Mouse (Mus musculus) MEL (cell line): ENCODE results near the gene Atf2. TPM values are rescaled to one million over a fixed set of nuclear protein-coding genes. Genes with fewer than 3 reads are reported as not detected.

Experiments used
- E2F4 ChIP-seq: IDR thresholded peaks from 2 replicates; pipeline ENCODE4 v1.6.1; 2011; ENCODE audit warnings: low read depth, low read length, improper control_type of control experiment, borderline replicate concordance
- ELF1 ChIP-seq: IDR thresholded peaks from 2 replicates; pipeline ENCODE4 v1.6.1; 2014; ENCODE audit warnings: low read depth, mild to moderate bottlenecking, inconsistent platforms, low read length, improper control_type of control experiment, moderate library complexity
- polyA plus RNA-seq, 2 experiments: library from polyadenylated mRNA; stranded (reverse) in 1 of 2; unstranded in 1 of 2; fragments of >175 nt in 1 of 2; fragments of >200 nt in 1 of 2; gene quantifications; 2 replicates each; pipeline versions ENCODE4 v1.2.1 to v1.2.4; 2012; ENCODE audit warnings: low replicate concordance in 2 of 2, low read depth in 1 of 2; ENCODE audit not compliant: insufficient read length in 2 of 2, insufficient read depth in 1 of 2, missing spikeins in 1 of 2
- total RNA-seq: library from RNA; depleted of rRNA; stranded (reverse); fragments of 300-350 nt; gene quantifications from 2 replicates; pipeline ENCODE4 v1.2.3, GENCODE M21; 2012; rRNA removed

The Atf2 gene
- total and polyA plus RNA-seq, 3 experiments: 16.8 to 82.3 (median 36.7) TPM

GRCm38 (mm10) chr2:73768669-73769068 is 123.8 kb downstream of the Atf2 start (continued):
- no peak for TF ChIP-seq ELF1
- TF ChIP-seq E2F4: no peak

Other genes starting within 250 kb of the Atf2 start
- 5.0 and 9.0 TPM in 2 replicates for gene Chn1, start 117.3 kb downstream of the Atf2 start, total RNA-seq
- 10 to 100 TPM in 1 of 2 experiments, not detected in 1; 14.1 TPM for gene Chn1, start 117.3 kb downstream of the Atf2 start, polyA plus RNA-seq
- 503 and 520 TPM in 2 replicates for gene Atp5g3, start 18.7 kb upstream of the Atf2 start, total RNA-seq
- 100 to 1,000 TPM; 199 to 520 TPM for gene Atp5g3, start 18.7 kb upstream of the Atf2 start, polyA plus RNA-seq